Mouse (Mus musculus): ENCODE results near the gene Pnpla3. TPM values are rescaled to one million over a fixed set of nuclear protein-coding genes. Genes with fewer than 3 reads are reported as not detected.

Gene Pnpla3
- polyA plus RNA-seq, 1 experiment from 2014 or later, result 0.49 TPM

- no peak overlapping the region for H3K9ac ChIP-seq (ENCODE audit: low read depth, low read length)
- H3K27me3 ChIP-seq (ENCODE audit: control insufficient read depth, insufficient read depth, low read length), result no peaks in the 10 kb centered on the region
- no peak overlapping the region for H3K4me3 ChIP-seq (ENCODE audit: low read length)
- H3K4me2 ChIP-seq (replicated peaks; ENCODE audit: low read depth, low read length), result no peak overlapping the region
- no peak overlapping the region for H3K27ac ChIP-seq (ENCODE audit: low read depth, low read length)
- H3K9me3 ChIP-seq (ENCODE audit: control insufficient read depth, low read length), result no peaks in the 10 kb centered on the region
- 0 out of 2 replicates have a peak, but pooled peaks cover 3% of the 10 kb centered on the region for H3K4me1 ChIP-seq (ENCODE audit: control insufficient read depth, insufficient read depth, low read length)
- H3K36me3 ChIP-seq (ENCODE audit: control insufficient read depth, insufficient read depth, low read length), result no peaks in the 10 kb centered on the region
- ATAC-seq (ENCODE audit: low FRiP score, low TSS enrichment), result no peak
- 36% methylated on average over 3 of the region's 3 CpGs for WGBS
Observed at GRCm38 (mm10) chr15:84189881-84190280, 22.2 kb downstream of the Pnpla3 start.

- Histone ChIP-seq H3K4me3 (ENCODE audit: low read length) (peak overlapping the region; percentile 77), H3K27me3 (ENCODE audit: control insufficient read depth, insufficient read depth, low read length) (no peaks in the 10 kb centered on the region), H3K27ac (ENCODE audit: low read depth, low read length) (peak overlapping the region; percentile 39; the same call in 1 of the 2 replicates), H3K4me2 (replicated peaks; ENCODE audit: low read depth, low read length) (peak overlapping the region; percentile 55), H3K9ac (ENCODE audit: low read depth, low read length) (peak overlapping the region; percentile 71), H3K4me1 (ENCODE audit: control insufficient read depth, insufficient read depth, low read length) (0 out of 2 replicates have a peak, but pooled peaks cover 3% of the 10 kb centered on the region), H3K9me3 (ENCODE audit: control insufficient read depth, low read length) (no peaks in the 10 kb centered on the region), H3K36me3 (ENCODE audit: control insufficient read depth, insufficient read depth, low read length) (peaks cover 11% of the 10 kb centered on the region)
- 2% methylated on average over 9 of the region's 9 CpGs for WGBS
- ATAC-seq (ENCODE audit: low FRiP score, low TSS enrichment), result peak; percentile 48; the same call in 1 of the 2 replicates
Observed at GRCm38 (mm10) chr15:84191724-84192057, 24.1 kb downstream of the Pnpla3 start.

GRCm38 (mm10) chr15:84192058-84192791 lies 24.6 kb downstream of the Pnpla3 start, which contains the start of gene Samm50:
Gene Samm50, plus strand, starts transcription at chr15:84192241.
- no peaks in the 10 kb centered on the region for H3K9me3 ChIP-seq (ENCODE audit: control insufficient read depth, low read length)
- H3K9ac ChIP-seq (ENCODE audit: low read depth, low read length), result peak within 1 kb of the TSS; percentile 71
- 6% methylated on average over 48 of the region's 48 CpGs for WGBS
- peaks cover 16% of the 10 kb centered on the region for H3K36me3 ChIP-seq (ENCODE audit: control insufficient read depth, insufficient read depth, low read length)
- H3K4me1 ChIP-seq (ENCODE audit: control insufficient read depth, insufficient read depth, low read length), result 0 out of 2 replicates have a peak, but pooled peaks cover 3% of the 10 kb centered on the region
- peak within 1 kb of the TSS; percentile 60; the same call in 1 of the 2 replicates for H3K27ac ChIP-seq (ENCODE audit: low read depth, low read length)
- H3K4me3 ChIP-seq (ENCODE audit: low read length), result peak within 1 kb of the TSS; percentile 77
- ATAC-seq (ENCODE audit: low FRiP score, low TSS enrichment), result peak; percentile 99
- no peaks in the 10 kb centered on the region for H3K27me3 ChIP-seq (ENCODE audit: control insufficient read depth, insufficient read depth, low read length)
- peak within 1 kb of the TSS; percentile 56 for H3K4me2 ChIP-seq (replicated peaks; ENCODE audit: low read depth, low read length)

- H3K9ac ChIP-seq (ENCODE audit: low read depth, low read length), result no peak overlapping the region
- 0 out of 2 replicates have a peak, but pooled peaks cover 3% of the 10 kb centered on the region for H3K4me1 ChIP-seq (ENCODE audit: control insufficient read depth, insufficient read depth, low read length)
- ATAC-seq (ENCODE audit: low FRiP score, low TSS enrichment), result no peak
- 88% methylated on average over 8 of the region's 8 CpGs for WGBS
- no peaks in the 10 kb centered on the region for H3K27me3 ChIP-seq (ENCODE audit: control insufficient read depth, insufficient read depth, low read length)
- no peak overlapping the region for H3K27ac ChIP-seq (ENCODE audit: low read depth, low read length)
- peaks cover 60% of the 10 kb centered on the region for H3K36me3 ChIP-seq (ENCODE audit: control insufficient read depth, insufficient read depth, low read length)
- no peak overlapping the region for H3K4me2 ChIP-seq (replicated peaks; ENCODE audit: low read depth, low read length)
- H3K9me3 ChIP-seq (ENCODE audit: control insufficient read depth, low read length), result no peaks in the 10 kb centered on the region
- H3K4me3 ChIP-seq (ENCODE audit: low read length), result no peak overlapping the region
Observed at GRCm38 (mm10) chr15:84196486-84197165, 29.0 kb downstream of the Pnpla3 start.

- H3K9me3 ChIP-seq (ENCODE audit: control insufficient read depth, low read length), result no peaks in the 10 kb centered on the region
- no peaks in the 10 kb centered on the region for H3K27me3 ChIP-seq (ENCODE audit: control insufficient read depth, insufficient read depth, low read length)
- H3K4me3 ChIP-seq (ENCODE audit: low read length), result no peak overlapping the region
- ATAC-seq (ENCODE audit: low FRiP score, low TSS enrichment), result no peak
- H3K36me3 ChIP-seq (ENCODE audit: control insufficient read depth, insufficient read depth, low read length), result peaks cover 89% of the 10 kb centered on the region
- no peak overlapping the region for H3K4me2 ChIP-seq (replicated peaks; ENCODE audit: low read depth, low read length)
- no peak overlapping the region for H3K27ac ChIP-seq (ENCODE audit: low read depth, low read length)
- 94% methylated on average over 4 of the region's 4 CpGs for WGBS
- no peaks in the 10 kb centered on the region for H3K4me1 ChIP-seq (ENCODE audit: control insufficient read depth, insufficient read depth, low read length)
- no peak overlapping the region for H3K9ac ChIP-seq (ENCODE audit: low read depth, low read length)
Observed at GRCm38 (mm10) chr15:84207327-84207726, 39.7 kb downstream of the Pnpla3 start.

GRCm38 (mm10) chr15:84209517-84210412 lies 42.1 kb downstream of the Pnpla3 start:
- H3K4me2 ChIP-seq (replicated peaks; ENCODE audit: low read depth, low read length), result no peak overlapping the region
- H3K36me3 ChIP-seq (ENCODE audit: control insufficient read depth, insufficient read depth, low read length), result peaks cover 71% of the 10 kb centered on the region
- peaks cover 9% of the 10 kb centered on the region for H3K4me1 ChIP-seq (ENCODE audit: control insufficient read depth, insufficient read depth, low read length)
- no peaks in the 10 kb centered on the region for H3K27me3 ChIP-seq (ENCODE audit: control insufficient read depth, insufficient read depth, low read length)
- H3K27ac ChIP-seq (ENCODE audit: low read depth, low read length), result 0 out of 2 replicates have a peak overlapping the region, but pooled peaks have one; percentile 7
- H3K9me3 ChIP-seq (ENCODE audit: control insufficient read depth, low read length), result no peaks in the 10 kb centered on the region
- 81% methylated on average over 11 of the region's 11 CpGs for WGBS
- H3K4me3 ChIP-seq (ENCODE audit: low read length), result no peak overlapping the region
- H3K9ac ChIP-seq (ENCODE audit: low read depth, low read length), result no peak overlapping the region
- no peak for ATAC-seq (ENCODE audit: low FRiP score, low TSS enrichment)

- H3K36me3 ChIP-seq (ENCODE audit: control insufficient read depth, insufficient read depth, low read length), result peaks cover 66% of the 10 kb centered on the region
- no peaks in the 10 kb centered on the region for H3K9me3 ChIP-seq (ENCODE audit: control insufficient read depth, low read length)
- no peak overlapping the region for H3K4me3 ChIP-seq (ENCODE audit: low read length)
- H3K4me1 ChIP-seq (ENCODE audit: control insufficient read depth, insufficient read depth, low read length), result peaks cover 15% of the 10 kb centered on the region
- ATAC-seq (ENCODE audit: low FRiP score, low TSS enrichment), result no peak
- H3K27me3 ChIP-seq (ENCODE audit: control insufficient read depth, insufficient read depth, low read length), result no peaks in the 10 kb centered on the region
- WGBS, result 92% methylated on average over 13 of the region's 13 CpGs
- no peak overlapping the region for H3K27ac ChIP-seq (ENCODE audit: low read depth, low read length)
- no peak overlapping the region for H3K4me2 ChIP-seq (replicated peaks; ENCODE audit: low read depth, low read length)
- no peak overlapping the region for H3K9ac ChIP-seq (ENCODE audit: low read depth, low read length)
Observed at GRCm38 (mm10) chr15:84210461-84210860, 42.8 kb downstream of the Pnpla3 start.

GRCm38 (mm10) chr15:84210941-84211340 lies 43.3 kb downstream of the Pnpla3 start:
- no peaks in the 10 kb centered on the region for H3K9me3 ChIP-seq (ENCODE audit: control insufficient read depth, low read length)
- no peak overlapping the region for H3K4me2 ChIP-seq (replicated peaks; ENCODE audit: low read depth, low read length)
- H3K36me3 ChIP-seq (ENCODE audit: control insufficient read depth, insufficient read depth, low read length), result peaks cover 61% of the 10 kb centered on the region
- H3K9ac ChIP-seq (ENCODE audit: low read depth, low read length), result no peak overlapping the region
- WGBS, result 91% methylated on average over 13 of the region's 13 CpGs
- no peak overlapping the region for H3K27ac ChIP-seq (ENCODE audit: low read depth, low read length)
- H3K4me1 ChIP-seq (ENCODE audit: control insufficient read depth, insufficient read depth, low read length), result peaks cover 20% of the 10 kb centered on the region
- no peaks in the 10 kb centered on the region for H3K27me3 ChIP-seq (ENCODE audit: control insufficient read depth, insufficient read depth, low read length)
- H3K4me3 ChIP-seq (ENCODE audit: low read length), result no peak overlapping the region
- no peak for ATAC-seq (ENCODE audit: low FRiP score, low TSS enrichment)
